Mouse (Mus musculus) T-cell, adult 2 months (primary cell): ENCODE measurements around the gene Ugt1a10.
A peak's percentile ranks its signal among the peaks of the same experiment; 100 is the strongest.
"Not testable (repeated sequence)": the region's sequence is repeated elsewhere in the genome, so short reads cannot be mapped to it uniquely, and the experiment has no call there.

Experiments used
- DNase-seq: peaks from one replicate; pipeline ENCODE4 v3.0.0; 2022; ENCODE audit warnings: low spot score

Ugt1a10 gene

GRCm38 (mm10) chr1:88055088-88055487, at the start of gene Ugt1a10:
Ugt1a10 (plus strand) TSS chr1:88055388.
- DNase-seq = no peak

GRCm38 (mm10) chr1:88007692-88008210, 47.4 kb upstream of the Ugt1a10 start:
- DNase-seq = no peak

GRCm38 (mm10) chr1:88008211-88008697, 46.9 kb upstream of the Ugt1a10 start, which contains the start of gene Usp40:
Usp40 (minus strand) TSS chr1:88008551.
- DNase-seq = peak; percentile 77

GRCm38 (mm10) chr1:88008735-88009134, 46.5 kb upstream of the Ugt1a10 start:
- no peak for DNase-seq

GRCm38 (mm10) chr1:88009521-88009920, 45.7 kb upstream of the Ugt1a10 start:
- DNase-seq = no peak

GRCm38 (mm10) chr1:88013726-88014125, 41.5 kb upstream of the Ugt1a10 start:
- no peak for DNase-seq

GRCm38 (mm10) chr1:88014194-88014593, 41.0 kb upstream of the Ugt1a10 start:
- DNase-seq = no peak

GRCm38 (mm10) chr1:88014671-88015070, 40.5 kb upstream of the Ugt1a10 start:
- no peak for DNase-seq

- no peak for DNase-seq
Observed at GRCm38 (mm10) chr1:88015371-88015770, 39.8 kb upstream of the Ugt1a10 start.

GRCm38 (mm10) chr1:88025244-88025643, 29.9 kb upstream of the Ugt1a10 start:
- not testable (repeated sequence) for DNase-seq

- not testable (repeated sequence) for DNase-seq
Observed at GRCm38 (mm10) chr1:88043044-88043443, 12.1 kb upstream of the Ugt1a10 start.

- not testable (repeated sequence) for DNase-seq
Observed at GRCm38 (mm10) chr1:88044832-88045437, 10.3 kb upstream of the Ugt1a10 start.

- not testable (repeated sequence) for DNase-seq
Observed at GRCm38 (mm10) chr1:88047408-88047807, 7.8 kb upstream of the Ugt1a10 start.

- not testable (repeated sequence) for DNase-seq
Observed at GRCm38 (mm10) chr1:88066472-88067102, 11.4 kb downstream of the Ugt1a10 start.

- no peak for DNase-seq
Observed at GRCm38 (mm10) chr1:88070495-88070894, 15.3 kb downstream of the Ugt1a10 start, which contains the start of gene Ugt1a9. Ugt1a9 (plus strand) TSS chr1:88070800.

GRCm38 (mm10) chr1:88070902-88071301, 15.7 kb downstream of the Ugt1a10 start:
- no peak for DNase-seq

- no peak for DNase-seq
Observed at GRCm38 (mm10) chr1:88074471-88074870, 19.3 kb downstream of the Ugt1a10 start.

GRCm38 (mm10) chr1:88077128-88077527, 21.9 kb downstream of the Ugt1a10 start:
- no peak for DNase-seq

GRCm38 (mm10) chr1:88081670-88082069, 26.5 kb downstream of the Ugt1a10 start:
- DNase-seq = no peak

- no peak for DNase-seq
Observed at GRCm38 (mm10) chr1:88086125-88086524, 30.9 kb downstream of the Ugt1a10 start.

- DNase-seq = no peak
Observed at GRCm38 (mm10) chr1:88087513-88087912, 32.3 kb downstream of the Ugt1a10 start, which contains the start of gene Ugt1a8. Ugt1a8 (plus strand) TSS chr1:88087813.

GRCm38 (mm10) chr1:88092341-88092740, 37.2 kb downstream of the Ugt1a10 start:
- no peak for DNase-seq

- not testable (repeated sequence) for DNase-seq
Observed at GRCm38 (mm10) chr1:88094270-88094676, 39.1 kb downstream of the Ugt1a10 start.
